Mouse (Mus musculus): ENCODE data around the gene Proser3. TPM values are rescaled to one million over a fixed set of nuclear protein-coding genes. Genes with fewer than 3 reads are reported as not detected.
A peak's percentile ranks its signal among the peaks of the same experiment; 100 is the strongest.

Gene Proser3
- polyA plus RNA-seq, 1 experiment from 2014 or later = 6.7 TPM

DNA sequence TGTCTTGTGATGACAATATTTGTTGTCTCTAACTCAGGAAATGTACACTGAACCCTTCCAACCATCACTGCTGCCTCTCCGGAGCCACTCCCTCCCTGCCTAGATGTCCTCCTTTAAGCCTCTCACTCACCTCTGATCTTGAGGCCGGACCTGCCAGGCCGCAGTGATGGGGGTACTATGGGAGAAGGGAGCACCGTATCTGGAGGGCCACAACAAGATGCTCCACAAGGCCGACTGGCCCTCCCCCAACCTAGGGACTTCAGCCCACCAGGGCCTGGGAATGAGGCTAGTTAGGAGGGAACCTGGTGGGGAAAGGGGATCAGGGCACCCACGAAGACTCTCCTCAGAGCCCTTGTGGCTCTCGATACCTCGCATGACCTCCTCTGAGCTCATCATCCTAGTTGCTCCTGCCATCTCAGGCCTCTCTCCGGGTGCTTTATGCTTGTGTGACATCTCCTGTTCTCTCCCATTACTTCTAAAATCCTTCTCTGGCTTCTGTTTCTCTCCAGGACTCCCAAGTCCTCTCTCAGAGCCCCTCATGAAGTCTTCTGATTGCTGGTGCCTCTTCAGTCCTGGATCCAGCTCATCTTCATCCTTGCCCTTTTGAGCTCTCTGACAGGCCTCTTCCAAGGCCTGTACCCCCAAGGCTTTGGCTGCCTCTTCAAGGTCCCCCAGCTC is 39.0 kb upstream of the Proser3 start:
- ATAC-seq (ENCODE audit: low read depth) = no peak
- WGBS = 90% methylated on average over 9 of the region's 9 CpGs
- Histone ChIP-seq H3K4me2 (no peak overlapping the region), H3K27me3 (no peaks in the 10 kb centered on the region; the same call in 1 of the 2 replicates), H3K27ac (replicated peaks) (no peak overlapping the region), H3K4me3 (no peak overlapping the region), H3K4me1 (replicated peaks) (peaks cover 24% of the 10 kb centered on the region), H3K36me3 (peaks cover 7% of the 10 kb centered on the region), H3K9me3 (no peaks in the 10 kb centered on the region), H3K9ac (peak overlapping the region; percentile 34; the same call in 1 of the 2 replicates)

DNA sequence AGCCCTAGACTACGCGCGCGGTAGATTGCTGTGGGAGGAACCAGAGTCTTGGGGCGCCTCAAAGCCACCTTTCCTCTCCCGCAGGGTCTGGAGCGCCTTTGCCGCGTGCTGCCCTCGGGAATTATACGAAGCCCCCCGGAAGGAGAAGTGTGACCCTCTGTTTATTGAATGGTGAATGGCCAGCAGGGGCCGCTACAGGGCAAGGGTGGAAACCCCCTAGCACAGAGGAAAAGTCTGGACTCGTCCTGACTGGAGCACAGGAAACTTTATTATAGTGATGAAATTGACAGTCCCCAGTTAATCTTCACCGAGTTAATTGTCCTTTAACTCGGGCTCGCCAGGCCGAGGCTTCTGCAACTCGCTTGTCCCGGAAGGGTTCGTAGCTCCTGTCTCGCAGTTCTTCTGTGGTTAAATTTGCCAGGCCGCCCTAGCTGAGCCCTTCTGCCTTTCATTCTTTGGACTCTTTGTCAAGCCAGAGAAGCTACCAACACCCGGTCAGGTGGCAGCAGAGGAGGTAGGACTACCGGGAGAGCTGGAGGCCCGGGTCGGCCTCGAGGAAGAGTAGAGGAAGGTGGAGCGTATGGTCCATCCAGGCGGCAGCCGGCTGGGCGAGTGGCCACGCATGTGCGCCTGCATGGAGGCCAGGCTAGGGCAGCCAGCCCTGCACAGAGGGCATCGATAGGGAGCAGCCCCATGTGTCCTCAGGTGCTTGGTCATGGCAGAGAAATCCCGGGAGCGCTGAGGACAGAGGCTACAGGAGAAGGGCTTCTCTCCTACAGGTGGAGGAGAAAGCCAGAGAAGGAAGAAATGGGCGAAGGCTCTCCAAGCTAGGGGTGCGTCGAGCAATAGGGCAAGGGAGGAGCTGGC is 37.6 kb upstream of the Proser3 start:
- peak; percentile 77 for ATAC-seq (ENCODE audit: low read depth)
- peak overlapping the region; percentile 98 for H3K4me2 ChIP-seq
- peak overlapping the region; percentile 96 for H3K27ac ChIP-seq (replicated peaks)
- H3K36me3 ChIP-seq = peaks cover 21% of the 10 kb centered on the region
- peaks cover 24% of the 10 kb centered on the region for H3K4me1 ChIP-seq (replicated peaks)
- peak overlapping the region; percentile 99 for H3K9ac ChIP-seq
- H3K4me3 ChIP-seq = peak overlapping the region; percentile 99
- WGBS = 27% methylated on average over 40 of the region's 40 CpGs
- H3K9me3 ChIP-seq = no peaks in the 10 kb centered on the region
- no peaks in the 10 kb centered on the region for H3K27me3 ChIP-seq

DNA sequence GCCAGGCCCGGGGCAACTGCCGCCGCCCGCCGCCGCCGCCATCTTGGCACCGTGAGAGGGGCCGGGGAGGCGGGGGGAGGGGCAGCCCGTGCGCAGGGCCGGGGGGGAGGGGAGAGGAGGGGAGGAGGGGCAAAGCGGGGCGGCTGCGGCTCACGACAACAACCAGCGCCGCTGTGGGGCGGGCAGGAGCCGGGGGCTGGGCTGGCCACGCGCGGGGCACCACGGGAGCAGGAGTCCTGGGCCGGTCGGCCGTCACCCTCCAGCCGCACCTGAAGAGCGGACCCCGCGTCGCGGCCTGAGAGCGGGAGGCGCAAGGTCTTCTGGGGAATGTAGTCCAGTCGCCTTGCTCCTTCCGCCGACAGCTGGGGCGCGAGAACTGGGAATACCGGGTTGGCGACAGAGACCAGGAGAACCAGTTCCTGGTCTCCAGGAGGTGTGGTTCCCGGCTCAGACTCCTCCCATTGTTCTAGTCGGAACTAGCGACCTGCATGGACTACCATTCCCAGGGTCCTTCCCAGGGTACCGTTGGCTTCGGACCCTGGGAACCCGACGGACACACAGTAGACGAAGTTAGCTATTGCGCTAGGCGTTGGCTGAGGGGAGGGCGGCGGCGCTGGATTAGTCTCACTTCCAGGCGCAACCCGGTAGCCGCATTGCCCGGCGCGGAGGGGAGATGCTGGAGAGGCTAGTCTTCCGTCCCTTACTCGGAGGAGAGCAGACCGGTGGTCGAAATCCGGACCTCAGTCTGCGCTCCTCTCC is 36.8 kb upstream of the Proser3 start, which contains the start of gene Kmt2b:
Kmt2b (minus strand) TSS at position 51 of the 759 bp plus-strand sequence.
- peak; percentile 96 for ATAC-seq (ENCODE audit: low read depth)
- H3K4me3 ChIP-seq = peak within 1 kb of the TSS; percentile 99
- peak within 1 kb of the TSS; percentile 96 for H3K27ac ChIP-seq (replicated peaks)
- H3K9me3 ChIP-seq = no peaks in the 10 kb centered on the region
- peak within 1 kb of the TSS; percentile 98 for H3K4me2 ChIP-seq
- peaks cover 29% of the 10 kb centered on the region for H3K36me3 ChIP-seq
- H3K27me3 ChIP-seq = no peaks in the 10 kb centered on the region
- under 1% methylated on average over 47 of the region's 68 CpGs for WGBS
- peak within 1 kb of the TSS; percentile 99 for H3K9ac ChIP-seq
- peaks cover 24% of the 10 kb centered on the region for H3K4me1 ChIP-seq (replicated peaks)

DNA sequence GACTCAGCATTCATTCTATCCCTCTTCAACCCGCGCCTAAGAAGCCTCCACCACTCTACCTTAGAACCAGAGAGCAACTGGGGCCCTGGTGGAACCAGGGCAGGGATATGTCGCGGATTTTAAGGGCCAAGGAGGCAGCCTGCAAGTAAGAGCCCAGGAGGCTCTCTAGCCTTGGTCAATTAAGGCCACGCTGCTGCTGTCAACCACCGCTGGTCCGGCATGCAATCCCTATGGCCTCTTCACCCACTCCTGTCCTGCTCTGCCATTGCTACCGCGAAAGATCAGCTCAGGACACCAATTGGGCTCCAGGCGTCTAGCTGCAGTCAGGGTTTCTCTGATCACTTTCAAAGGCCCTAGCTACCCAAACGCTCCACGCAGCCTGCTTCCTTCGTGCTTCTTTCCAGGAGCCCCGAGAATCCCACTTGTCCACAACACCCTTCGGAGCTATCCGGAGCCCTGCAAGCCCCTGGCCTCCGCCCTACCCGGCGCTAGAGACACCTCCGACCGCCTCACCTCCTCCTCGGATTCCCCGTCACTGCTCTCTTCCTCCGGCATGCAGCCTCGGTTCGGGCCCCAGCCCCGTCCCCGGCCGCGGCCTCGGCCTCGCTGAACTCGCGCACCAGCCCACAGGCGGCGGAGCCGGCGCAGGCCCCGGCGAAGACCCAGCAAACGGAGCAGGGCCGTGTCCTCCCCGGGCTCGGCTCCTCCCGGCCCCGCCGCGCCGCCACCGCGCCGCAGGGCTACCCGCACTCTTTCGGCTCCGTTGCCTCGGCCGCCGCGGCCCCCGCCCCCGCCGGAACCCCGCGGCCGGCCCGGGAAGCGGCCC is 36.0 kb upstream of the Proser3 start:
- peak overlapping the region; percentile 99 for H3K4me3 ChIP-seq

DNA sequence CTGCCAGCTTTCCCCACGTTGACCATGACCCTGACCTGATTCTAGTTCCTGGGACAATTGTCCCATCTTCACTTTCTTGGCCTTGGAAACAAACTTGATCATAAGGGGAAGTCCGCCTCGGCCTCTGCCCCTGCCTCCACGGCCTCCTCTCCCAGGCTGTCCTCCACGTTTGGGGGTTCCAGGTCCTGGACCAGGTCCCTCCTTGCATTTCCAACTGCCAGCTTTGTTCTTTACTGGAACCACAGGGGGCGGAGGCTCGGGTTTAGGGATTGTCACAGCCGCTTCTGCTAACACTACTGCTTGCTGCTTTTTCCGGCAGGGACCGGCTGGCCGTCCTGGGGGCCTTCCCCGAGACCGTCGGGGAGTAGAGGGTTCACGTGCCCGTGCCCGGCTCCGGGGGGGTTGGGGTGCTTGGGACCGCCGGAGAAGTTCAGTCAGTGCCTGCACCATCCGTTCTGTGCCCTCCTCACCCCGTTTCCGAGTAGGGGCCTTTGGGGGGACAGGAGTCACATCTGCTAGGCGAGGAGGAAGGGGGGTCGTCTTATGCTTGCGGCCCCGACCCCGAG is 34.4 kb upstream of the Proser3 start:
- no peaks in the 10 kb centered on the region for H3K27me3 ChIP-seq
- peak overlapping the region; percentile 98 for H3K4me2 ChIP-seq
- ATAC-seq (ENCODE audit: low read depth) = no peak
- H3K4me1 ChIP-seq (replicated peaks) = peaks cover 24% of the 10 kb centered on the region
- peak overlapping the region; percentile 99 for H3K9ac ChIP-seq
- peaks cover 52% of the 10 kb centered on the region for H3K36me3 ChIP-seq
- 91% methylated on average over 28 of the region's 28 CpGs for WGBS
- H3K9me3 ChIP-seq = no peaks in the 10 kb centered on the region
- H3K4me3 ChIP-seq = peak overlapping the region; percentile 99; the same call in 1 of the 2 replicates
- no peak overlapping the region for H3K27ac ChIP-seq (replicated peaks)

More for the DNA sequence above, 36.0 kb upstream of the Proser3 start:
- Histone ChIP-seq H3K9me3 (no peaks in the 10 kb centered on the region), H3K36me3 (peaks cover 37% of the 10 kb centered on the region), H3K27me3 (no peaks in the 10 kb centered on the region), H3K4me1 (replicated peaks) (peaks cover 24% of the 10 kb centered on the region), H3K9ac (peak overlapping the region; percentile 99), H3K4me2 (peak overlapping the region; percentile 98), H3K27ac (replicated peaks) (peak overlapping the region; percentile 96)
- under 1% methylated on average over 45 of the region's 67 CpGs for WGBS
- ATAC-seq (ENCODE audit: low read depth) = peak; percentile 41

DNA sequence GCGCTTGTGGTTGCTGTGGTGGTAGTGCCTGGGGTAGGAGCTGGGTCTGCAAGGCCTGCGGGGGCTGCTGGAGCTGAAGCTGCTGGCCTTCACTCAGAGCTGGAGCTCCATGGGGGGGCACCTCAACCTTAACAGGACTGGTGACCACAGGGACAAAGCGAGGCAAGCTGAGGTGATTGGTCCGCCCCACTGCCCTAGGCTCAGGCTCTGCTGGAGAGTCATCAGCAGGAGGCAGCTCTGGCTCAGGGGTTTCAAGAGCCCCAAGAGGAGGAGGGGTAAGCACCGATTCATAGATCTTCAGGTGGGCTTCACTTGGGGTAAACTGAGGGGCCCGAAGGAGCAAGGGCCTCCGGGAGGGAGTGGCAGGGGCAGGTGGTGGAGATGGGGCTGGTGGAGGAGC is 33.1 kb upstream of the Proser3 start:
- no peaks in the 10 kb centered on the region for H3K27me3 ChIP-seq

DNA sequence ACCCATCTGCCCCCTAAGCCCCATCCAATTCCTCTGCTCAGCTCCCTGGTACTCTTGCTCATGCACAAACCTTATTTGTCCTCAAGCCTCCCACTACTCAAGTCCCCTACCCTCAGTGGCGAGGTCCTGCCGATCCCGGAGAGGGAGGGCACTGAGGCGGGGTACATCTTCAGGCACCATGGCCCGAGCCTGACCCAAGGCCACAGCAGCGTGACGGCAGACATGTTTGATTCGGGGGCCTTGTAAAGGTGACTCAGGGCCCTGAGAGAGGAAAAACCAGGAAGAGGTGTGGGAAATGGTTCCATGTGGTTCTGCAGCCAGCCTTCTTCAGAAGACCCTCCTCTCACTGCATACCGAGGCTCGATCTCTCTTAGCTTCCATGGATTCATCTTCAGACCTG is 32.2 kb upstream of the Proser3 start:
- ATAC-seq (ENCODE audit: low read depth) = no peak
- Histone ChIP-seq H3K36me3 (peaks cover 74% of the 10 kb centered on the region), H3K4me2 (no peak overlapping the region), H3K27me3 (no peaks in the 10 kb centered on the region), H3K4me3 (no peak overlapping the region), H3K9ac (no peak overlapping the region), H3K4me1 (replicated peaks) (peaks cover 16% of the 10 kb centered on the region), H3K27ac (replicated peaks) (no peak overlapping the region), H3K9me3 (no peaks in the 10 kb centered on the region)
- 93% methylated on average over 10 of the region's 10 CpGs for WGBS

More for the DNA sequence above, 33.1 kb upstream of the Proser3 start:
- H3K4me3 ChIP-seq = no peak overlapping the region
- no peak overlapping the region for H3K27ac ChIP-seq (replicated peaks)
- no peak overlapping the region for H3K4me2 ChIP-seq
- H3K9ac ChIP-seq = no peak overlapping the region
- H3K9me3 ChIP-seq = no peaks in the 10 kb centered on the region
- ATAC-seq (ENCODE audit: low read depth) = no peak
- peaks cover 66% of the 10 kb centered on the region for H3K36me3 ChIP-seq
- H3K4me1 ChIP-seq (replicated peaks) = peaks cover 23% of the 10 kb centered on the region
- WGBS = 98% methylated on average over 7 of the region's 7 CpGs

DNA sequence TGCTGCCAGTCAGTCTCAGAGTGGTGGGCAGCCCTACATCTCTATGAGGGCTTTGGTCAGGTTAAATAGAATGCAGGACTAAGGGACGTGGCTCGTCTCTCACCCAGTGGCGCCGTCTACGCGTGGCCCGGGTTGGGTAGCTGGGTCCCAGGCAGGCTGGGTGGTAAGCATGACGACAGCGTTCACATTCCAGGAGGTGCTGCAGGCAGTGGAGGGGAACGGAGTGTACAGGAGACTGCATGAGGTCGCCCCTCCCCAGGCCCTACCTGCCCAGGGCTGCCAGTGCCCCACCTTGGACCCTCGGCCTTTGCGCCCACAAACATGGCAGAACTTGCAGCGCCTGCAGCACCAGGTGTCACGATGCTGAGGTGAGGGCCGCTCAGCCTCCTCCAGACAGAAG is 29.4 kb upstream of the Proser3 start:
- Histone ChIP-seq H3K4me2 (no peak overlapping the region), H3K4me3 (no peak overlapping the region), H3K9me3 (no peaks in the 10 kb centered on the region), H3K4me1 (replicated peaks) (peaks cover 4% of the 10 kb centered on the region), H3K36me3 (peaks cover 100% of the 10 kb centered on the region), H3K27me3 (no peaks in the 10 kb centered on the region), H3K9ac (no peak overlapping the region), H3K27ac (replicated peaks) (no peak overlapping the region)
- 96% methylated on average over 16 of the region's 16 CpGs for WGBS
- ATAC-seq (ENCODE audit: low read depth) = no peak

DNA sequence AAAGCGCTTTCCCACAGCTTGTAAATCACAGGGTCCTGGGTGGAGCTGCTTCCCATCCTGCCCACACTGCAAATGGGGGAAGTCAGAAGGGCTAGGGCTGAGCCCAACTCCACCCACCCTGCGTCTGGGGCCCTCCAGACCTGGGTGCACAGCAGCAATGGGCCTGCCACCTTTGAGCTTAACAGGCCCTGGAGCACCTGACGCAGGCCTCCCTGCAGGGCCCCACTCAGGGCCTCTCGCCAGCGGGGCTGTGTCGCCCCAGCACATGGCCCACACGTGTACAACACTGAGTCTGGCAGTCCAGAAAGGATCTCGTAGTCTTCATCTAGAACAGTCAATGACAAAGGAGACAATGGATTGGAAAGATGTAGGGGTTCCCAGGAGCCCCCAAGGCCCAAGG is 27.9 kb upstream of the Proser3 start:
- Histone ChIP-seq H3K27ac (replicated peaks) (no peak overlapping the region), H3K9ac (no peak overlapping the region), H3K9me3 (no peaks in the 10 kb centered on the region), H3K4me1 (replicated peaks) (no peaks in the 10 kb centered on the region), H3K4me3 (no peak overlapping the region), H3K36me3 (peaks cover 100% of the 10 kb centered on the region), H3K4me2 (no peak overlapping the region), H3K27me3 (no peaks in the 10 kb centered on the region)
- ATAC-seq (ENCODE audit: low read depth) = no peak
- 93% methylated on average over 8 of the region's 8 CpGs for whole genome bisulfite sequencing

DNA sequence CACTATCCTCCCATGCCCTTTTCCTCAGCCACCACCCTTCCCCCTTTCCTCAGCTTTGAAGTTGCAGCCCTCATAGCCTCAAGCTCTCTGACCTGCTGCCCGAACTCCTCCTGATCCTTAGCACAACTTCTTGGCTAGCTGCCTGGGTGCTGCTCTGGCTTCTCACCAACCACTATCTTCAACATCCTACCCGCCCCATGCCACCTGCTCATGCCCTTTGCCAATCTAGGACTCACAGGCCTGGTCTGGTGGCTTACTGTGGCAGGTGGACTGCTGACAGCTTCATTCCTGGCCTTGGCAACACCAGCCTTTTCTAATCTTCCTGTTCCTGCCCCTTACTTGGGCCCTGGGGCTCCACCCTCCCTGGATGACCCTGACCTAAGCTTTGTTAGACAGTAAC is 20.9 kb upstream of the Proser3 start:
- 0 out of 2 replicates have a peak overlapping the region, but pooled peaks have one; percentile 5 for H3K9ac ChIP-seq
- no peaks in the 10 kb centered on the region for H3K4me1 ChIP-seq (replicated peaks)
- H3K36me3 ChIP-seq = peaks cover 97% of the 10 kb centered on the region
- ATAC-seq (ENCODE audit: low read depth) = no peak
- no peak overlapping the region for H3K27ac ChIP-seq (replicated peaks)
- H3K9me3 ChIP-seq = no peaks in the 10 kb centered on the region
- H3K4me3 ChIP-seq = no peak overlapping the region
- 94% methylated on average over 2 of the region's 2 CpGs for WGBS
- H3K4me2 ChIP-seq = no peak overlapping the region
- H3K27me3 ChIP-seq = no peaks in the 10 kb centered on the region

DNA sequence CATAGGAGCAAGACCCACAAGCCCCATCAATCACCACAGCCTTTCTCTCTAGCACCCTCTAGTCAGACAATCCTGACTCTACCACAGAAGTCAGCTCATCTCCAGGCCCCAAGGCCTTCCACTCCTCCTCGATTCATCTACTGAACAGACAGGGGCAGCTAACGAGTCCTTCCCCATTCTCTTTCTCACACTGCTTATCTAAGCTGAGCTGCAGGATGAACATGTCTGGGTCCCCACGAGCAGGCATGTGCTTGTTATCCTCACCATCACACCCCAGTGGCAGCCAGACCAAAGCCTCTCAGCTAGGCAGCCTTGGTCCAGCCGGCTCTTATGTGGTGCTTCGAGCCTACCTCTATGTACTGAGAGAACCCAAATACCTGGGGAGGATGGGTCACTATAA is 20.3 kb upstream of the Proser3 start:
- no peak for ATAC-seq (ENCODE audit: low read depth)
- Histone ChIP-seq H3K27me3 (no peaks in the 10 kb centered on the region), H3K4me2 (no peak overlapping the region), H3K4me3 (no peak overlapping the region), H3K4me1 (replicated peaks) (no peaks in the 10 kb centered on the region), H3K9ac (no peak overlapping the region), H3K9me3 (no peaks in the 10 kb centered on the region), H3K36me3 (peaks cover 95% of the 10 kb centered on the region), H3K27ac (replicated peaks) (no peak overlapping the region)
- 92% methylated on average over 5 of the region's 5 CpGs for WGBS

All from neural tube, embryonic 13.5 days (tissue).